Mouse (Mus musculus) hindbrain, embryonic 14.5 days (tissue): ENCODE measurements around the gene Gjb5. TPM values are rescaled to one million over a fixed set of nuclear protein-coding genes. Genes with fewer than 3 reads are reported as not detected.

Experiments
- ATAC-seq: fragments of 200-750 bp; cut with Nextera tagmentation; 2 replicates; pipeline ENCODE4 v1.8.0; 2017; ENCODE audit warnings: moderate number of reproducible peaks, mild to moderate bottlenecking, moderate TSS enrichment, moderate library complexity; ENCODE audit not compliant: low FRiP score
- DNase-seq: peaks from one replicate; pipeline ENCODE4 v3.0.0-alpha.2; 2015; ENCODE audit warnings: low spot score
- H3K27ac ChIP-seq: fragments of 300-500 bp; sonication (generic); 2 replicates; pipeline ENCODE4 v1.5.1; 2014; ENCODE audit warnings: mild to moderate bottlenecking, moderate library complexity
- H3K27me3 ChIP-seq: fragments of 300-500 bp; sonication (generic); 2 replicates; pipeline ENCODE4 v1.6.1; 2014; ENCODE audit warnings: mild to moderate bottlenecking, low read length, mixed read lengths; ENCODE audit not compliant: control insufficient read depth, insufficient read depth
- H3K36me3 ChIP-seq: fragments of 300-500 bp; sonication (generic); replicated peaks from 2 replicates; pipeline ENCODE4 v1.6.1; 2014; ENCODE audit not compliant: control insufficient read depth, insufficient read depth
- H3K4me1 ChIP-seq: fragments of 300-500 bp; sonication (generic); replicated peaks from 2 replicates; pipeline ENCODE4 v1.6.1; 2014; ENCODE audit warnings: antibody characterized with exemption, low read length, mixed read lengths; ENCODE audit not compliant: control insufficient read depth, insufficient read depth
- H3K4me2 ChIP-seq: fragments of 300-500 bp; sonication (generic); replicated peaks from 2 replicates; pipeline ENCODE4 v1.6.1; 2014; ENCODE audit warnings: mild to moderate bottlenecking, moderate library complexity
- H3K4me3 ChIP-seq: fragments of 300-500 bp; sonication (generic); replicated peaks from 2 replicates; pipeline ENCODE4 v1.5.1; 2014; ENCODE audit warnings: mild to moderate bottlenecking, low read length
- H3K9ac ChIP-seq: fragments of 300-500 bp; sonication (generic); 2 replicates; pipeline ENCODE4 v1.6.1; 2014
- H3K9me3 ChIP-seq: fragments of 300-500 bp; sonication (generic); 2 replicates; pipeline ENCODE4 v1.6.1; 2016; ENCODE audit warnings: low read length; ENCODE audit not compliant: control insufficient read depth
- WGBS: fragments of 180-500 bp; shearing (Covaris S2); extraction: QIAGEN DNeasy Blood & Tissue Kit; methylation state at CpG from one replicate; pipeline ENCODE4 v1.1.7; 2014; 5-methylcytosine and 5-hydroxymethylcytosine counted together
- polyA plus RNA-seq: library from polyadenylated mRNA; unstranded; fragments of >200 nt; fragmentation: Nextera tagmentation; extraction: Ambion mirVana; gene quantifications from 2 replicates; pipeline ENCODE4 v1.2.1, GENCODE M21; 2014

The Gjb5 gene
- polyA plus RNA-seq, 1 experiment from 2014 or later: 0.21 TPM

DNA sequence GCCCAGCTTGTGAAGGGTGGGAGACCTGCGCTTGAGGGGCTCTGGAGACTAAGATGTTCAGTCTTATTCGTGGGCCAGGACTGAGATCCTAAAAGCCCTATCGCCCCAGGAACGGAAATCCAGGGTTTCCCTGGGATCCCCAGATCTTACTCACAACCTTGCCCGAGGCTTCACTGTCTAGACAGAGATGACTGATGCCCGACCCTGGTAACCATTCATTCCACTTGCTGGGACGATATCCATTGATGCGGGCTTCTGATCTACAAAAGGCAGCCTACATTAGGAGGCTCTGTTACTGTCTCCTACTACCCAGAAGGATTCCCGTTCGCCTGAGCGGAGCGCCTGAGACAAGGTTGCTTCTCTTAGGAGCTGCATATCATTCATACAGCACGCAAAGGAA lies 26.8 kb downstream of the Gjb5 start:
- Histone ChIP-seq H3K36me3 (no peaks in the 10 kb centered on the region), H3K4me3 (no peak overlapping the region), H3K27ac (no peak overlapping the region), H3K9ac (no peak overlapping the region), H3K4me2 (no peak overlapping the region), H3K4me1 (peaks cover 13% of the 10 kb centered on the region; the same call in 1 of the 2 replicates), H3K9me3 (no peaks in the 10 kb centered on the region), H3K27me3 (peaks cover 38% of the 10 kb centered on the region)
- ATAC-seq (no peak), DNase-seq (no peak)
- 17% methylated on average over 13 of the region's 13 CpGs for WGBS

DNA sequence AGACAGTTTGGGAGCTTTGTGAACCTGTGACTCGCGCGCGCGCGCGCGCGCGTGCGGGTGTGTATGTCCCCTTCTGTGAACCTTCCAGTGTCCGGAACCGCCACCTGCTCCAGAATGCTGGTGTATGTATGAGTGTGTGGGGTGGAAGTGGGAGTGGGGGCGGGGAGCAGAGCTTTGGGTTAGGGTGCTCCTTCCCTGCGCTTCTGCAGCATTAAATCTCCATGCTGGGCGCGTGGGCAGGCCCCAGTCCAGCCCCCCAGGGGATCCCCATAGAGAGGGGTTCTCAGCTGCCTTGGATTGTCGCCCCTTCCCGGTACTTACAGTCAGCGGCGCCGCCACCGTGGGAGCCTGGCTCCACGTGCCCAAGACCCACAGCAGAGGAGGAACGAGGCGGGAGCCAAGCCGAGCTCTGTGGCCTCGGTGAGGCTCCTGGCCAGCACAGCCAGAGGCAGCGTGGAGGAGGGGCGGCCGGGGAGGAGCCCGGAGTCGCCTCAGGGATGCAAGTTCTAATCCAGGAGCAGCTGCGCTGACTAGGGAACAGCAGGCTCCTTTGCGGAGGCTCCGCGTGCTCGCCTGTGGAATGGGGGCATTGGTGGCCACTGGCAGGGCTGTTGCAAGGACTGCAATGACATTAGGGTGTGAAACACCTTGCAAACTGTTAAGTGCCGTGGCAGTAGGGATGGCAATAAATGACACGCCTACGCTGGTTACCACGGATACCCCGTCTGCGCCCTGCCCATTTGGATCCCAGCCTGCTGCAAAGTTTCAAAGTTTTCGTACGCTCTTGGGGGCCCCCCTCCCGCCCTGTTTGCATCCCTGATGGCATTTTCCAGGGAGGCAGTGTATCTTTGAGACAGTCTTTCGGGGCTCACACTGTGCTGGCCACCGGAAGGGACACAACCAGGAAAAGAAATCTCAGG lies 27.5 kb downstream of the Gjb5 start, which contains the start of gene Gjb3:
Gjb3 (minus strand) TSS at position 664 of the 920 bp plus-strand sequence.
- H3K4me1 ChIP-seq: peaks cover 13% of the 10 kb centered on the region; the same call in 1 of the 2 replicates
- H3K36me3 ChIP-seq: no peaks in the 10 kb centered on the region
- H3K9ac ChIP-seq: no peak within 1 kb of the TSS
- no peak within 1 kb of the TSS for H3K27ac ChIP-seq
- H3K9me3 ChIP-seq: no peaks in the 10 kb centered on the region
- ATAC-seq (peak; percentile 24; the same call in 1 of the 2 replicates), DNase-seq (no peak)
- H3K4me2 ChIP-seq: peak within 1 kb of the TSS; percentile 50
- peaks cover 38% of the 10 kb centered on the region for H3K27me3 ChIP-seq
- H3K4me3 ChIP-seq: peak within 1 kb of the TSS; percentile 22
- WGBS: 2% methylated on average over 48 of the region's 49 CpGs

DNA sequence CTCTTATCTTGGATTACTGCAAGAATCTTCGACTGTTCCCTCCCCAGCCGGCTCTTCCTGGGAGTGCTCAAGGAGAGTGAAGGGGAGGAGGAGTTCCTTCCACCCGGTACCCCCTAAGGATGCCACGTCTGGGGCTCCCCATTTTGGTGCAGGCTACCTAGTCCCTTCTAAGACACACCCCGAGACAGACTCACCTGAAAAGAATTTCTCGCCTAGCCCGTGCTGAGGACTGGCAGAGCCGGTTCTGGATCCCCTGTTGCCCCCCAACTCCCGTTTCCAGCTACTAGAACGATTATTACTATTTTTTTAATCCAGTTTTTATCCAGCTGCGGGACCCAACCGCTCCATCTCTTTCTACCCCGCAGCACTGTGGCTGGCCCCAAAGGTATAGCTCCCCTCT lies 28.2 kb downstream of the Gjb5 start:
- H3K9ac ChIP-seq: no peak overlapping the region
- peak overlapping the region; percentile 50 for H3K4me2 ChIP-seq
- DNase-seq: no peak
- 3% methylated on average over 13 of the region's 13 CpGs for WGBS
- peaks cover 13% of the 10 kb centered on the region; the same call in 1 of the 2 replicates for H3K4me1 ChIP-seq
- no peaks in the 10 kb centered on the region for H3K9me3 ChIP-seq
- H3K36me3 ChIP-seq: no peaks in the 10 kb centered on the region
- ATAC-seq: no peak
- H3K4me3 ChIP-seq: peak overlapping the region; percentile 22
- peaks cover 38% of the 10 kb centered on the region for H3K27me3 ChIP-seq
- no peak overlapping the region for H3K27ac ChIP-seq

GRCm38 (mm10) chr4:127329046-127329445 lies 28.9 kb downstream of the Gjb5 start:
- H3K4me3 ChIP-seq: no peak overlapping the region
- no peak overlapping the region for H3K4me2 ChIP-seq
- H3K27ac ChIP-seq: no peak overlapping the region
- no peaks in the 10 kb centered on the region for H3K9me3 ChIP-seq
- DNase-seq (no peak), ATAC-seq (no peak)
- 15% methylated on average over 3 of the region's 3 CpGs for WGBS
- H3K36me3 ChIP-seq: no peaks in the 10 kb centered on the region
- peaks cover 13% of the 10 kb centered on the region; the same call in 1 of the 2 replicates for H3K4me1 ChIP-seq
- peaks cover 38% of the 10 kb centered on the region for H3K27me3 ChIP-seq
- H3K9ac ChIP-seq: no peak overlapping the region

DNA sequence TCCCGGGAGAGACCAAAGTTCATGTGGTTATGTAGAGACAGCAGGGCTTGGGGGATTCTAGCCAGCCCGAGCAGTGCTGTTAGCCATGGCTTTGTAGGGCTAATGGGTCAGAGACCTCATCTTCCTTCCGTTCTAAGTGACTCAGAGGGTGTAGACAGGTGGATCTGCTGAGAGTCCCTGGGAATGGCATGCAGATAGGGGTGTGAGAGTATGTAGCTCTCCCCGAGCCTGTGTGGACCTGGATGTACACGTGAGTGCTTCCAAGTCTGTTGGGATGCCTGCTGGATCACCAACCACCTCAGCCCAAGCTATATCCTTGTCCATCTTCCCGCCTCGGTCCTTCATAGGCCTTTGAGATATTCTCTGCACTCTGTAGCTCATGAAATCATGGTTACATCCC lies 29.6 kb downstream of the Gjb5 start:
- DNase-seq (no peak), ATAC-seq (no peak)
- H3K4me2 ChIP-seq: no peak overlapping the region
- H3K4me1 ChIP-seq: peaks cover 13% of the 10 kb centered on the region; the same call in 1 of the 2 replicates
- no peaks in the 10 kb centered on the region for H3K36me3 ChIP-seq
- H3K9me3 ChIP-seq: no peaks in the 10 kb centered on the region
- H3K4me3 ChIP-seq: no peak overlapping the region
- H3K27me3 ChIP-seq: peaks cover 38% of the 10 kb centered on the region
- 73% methylated on average over 7 of the region's 7 CpGs for WGBS
- no peak overlapping the region for H3K9ac ChIP-seq
- no peak overlapping the region for H3K27ac ChIP-seq

- DNase-seq (no peak), ATAC-seq (no peak)
- WGBS: 76% methylated on average over 6 of the region's 6 CpGs
- H3K4me2 ChIP-seq: no peak overlapping the region
- no peaks in the 10 kb centered on the region for H3K36me3 ChIP-seq
- no peak overlapping the region for H3K27ac ChIP-seq
- no peaks in the 10 kb centered on the region for H3K9me3 ChIP-seq
- H3K27me3 ChIP-seq: peaks cover 38% of the 10 kb centered on the region
- no peak overlapping the region for H3K9ac ChIP-seq
- H3K4me3 ChIP-seq: no peak overlapping the region
- H3K4me1 ChIP-seq: peaks cover 13% of the 10 kb centered on the region; the same call in 1 of the 2 replicates
Measured at GRCm38 (mm10) chr4:127327749-127328148, 30.2 kb downstream of the Gjb5 start.

- 66% methylated on average over 7 of the region's 7 CpGs for WGBS
- H3K36me3 ChIP-seq: no peaks in the 10 kb centered on the region
Measured at GRCm38 (mm10) chr4:127327258-127327657, 30.7 kb downstream of the Gjb5 start.

DNA sequence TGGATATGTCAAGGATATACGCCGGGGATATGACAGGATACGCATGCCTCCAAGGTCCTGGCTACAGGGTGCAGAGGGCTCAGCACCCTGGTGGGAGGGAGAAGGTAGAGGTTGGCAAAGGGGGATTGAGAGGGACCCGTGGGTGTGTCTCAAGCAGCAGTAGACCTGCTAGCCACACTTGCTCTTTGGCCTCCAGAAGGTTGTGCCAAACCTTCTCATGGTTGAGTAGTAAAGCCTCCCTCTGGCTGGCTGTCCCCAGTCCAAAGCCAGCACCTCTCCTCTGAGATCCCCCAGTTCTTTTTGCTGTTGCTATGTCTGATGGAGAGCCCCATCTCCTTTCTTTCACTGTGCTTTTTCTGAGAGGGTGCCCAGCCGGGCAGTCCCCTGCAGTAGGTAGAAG lies 32.7 kb downstream of the Gjb5 start:
- no peaks in the 10 kb centered on the region for H3K36me3 ChIP-seq
- H3K4me1 ChIP-seq: peaks cover 8% of the 10 kb centered on the region; the same call in 1 of the 2 replicates
- no peak for DNase-seq
- no peak overlapping the region for H3K4me2 ChIP-seq
- no peaks in the 10 kb centered on the region for H3K9me3 ChIP-seq
- no peak for ATAC-seq
- H3K27ac ChIP-seq: no peak overlapping the region
- WGBS: 93% methylated on average over 5 of the region's 5 CpGs
- no peak overlapping the region for H3K4me3 ChIP-seq
- peaks cover 14% of the 10 kb centered on the region for H3K27me3 ChIP-seq
- H3K9ac ChIP-seq: no peak overlapping the region

More at GRCm38 (mm10) chr4:127327258-127327657, 30.7 kb downstream of the Gjb5 start:
- H3K4me3 ChIP-seq: no peak overlapping the region
- peaks cover 34% of the 10 kb centered on the region for H3K27me3 ChIP-seq
- no peaks in the 10 kb centered on the region for H3K9me3 ChIP-seq
- H3K27ac ChIP-seq: no peak overlapping the region
- H3K4me2 ChIP-seq: no peak overlapping the region
- no peak overlapping the region for H3K9ac ChIP-seq
- ATAC-seq: no peak
- no peak for DNase-seq
- H3K4me1 ChIP-seq: peaks cover 13% of the 10 kb centered on the region; the same call in 1 of the 2 replicates

GRCm38 (mm10) chr4:127324759-127325158 lies 33.2 kb downstream of the Gjb5 start:
- no peaks in the 10 kb centered on the region for H3K36me3 ChIP-seq
- H3K4me1 ChIP-seq: peaks cover 3% of the 10 kb centered on the region; the same call in 1 of the 2 replicates
- no peak overlapping the region for H3K4me2 ChIP-seq
- no peak overlapping the region for H3K27ac ChIP-seq
- no peak overlapping the region for H3K9ac ChIP-seq
- H3K9me3 ChIP-seq: no peaks in the 10 kb centered on the region
- ATAC-seq: peak; percentile 65; the same call in 1 of the 2 replicates
- no peak overlapping the region for H3K4me3 ChIP-seq
- peaks cover 9% of the 10 kb centered on the region; the same call in 1 of the 2 replicates for H3K27me3 ChIP-seq
- DNase-seq: peak; percentile 95
- WGBS: 7% methylated on average over 6 of the region's 6 CpGs
